Mouse (Mus musculus) liver, adult 2 months (tissue): ENCODE measurements around the gene Dnal1. TPM values are rescaled to one million over a fixed set of nuclear protein-coding genes. Genes with fewer than 3 reads are reported as not detected.
"Not testable (repeated sequence)": the region's sequence is repeated elsewhere in the genome, so short reads cannot be mapped to it uniquely, and the experiment has no call there.

Experiments
- DNase-seq: peaks from one replicate; pipeline ENCODE4 v3.0.0-alpha.2; 2011; ENCODE audit warnings: low read depth, low spot score; ENCODE audit errors: extremely low read depth
- H3K27ac ChIP-seq: fragments of 200-500 bp; replicated peaks from 2 replicates; pipeline ENCODE4 v1.5.1; 2012; ENCODE audit warnings: low read depth, mild to moderate bottlenecking, control low read depth, inconsistent platforms, low read length; ENCODE audit not compliant: insufficient read depth
- H3K27me3 ChIP-seq: fragments of 200-500 bp; 2 replicates; pipeline ENCODE4 v1.6.1; 2012; ENCODE audit warnings: mild to moderate bottlenecking, moderate library complexity, low read length, inconsistent platforms; ENCODE audit not compliant: control insufficient read depth, insufficient read depth
- H3K36me3 ChIP-seq: fragments of 200-500 bp; 2 replicates; pipeline ENCODE4 v1.6.1; 2012; ENCODE audit warnings: low read length, inconsistent platforms; ENCODE audit not compliant: control insufficient read depth, insufficient read depth
- H3K4me1 ChIP-seq: fragments of 200-500 bp; 2 replicates; pipeline ENCODE4 v1.6.1; 2011; ENCODE audit warnings: low read length; ENCODE audit not compliant: control insufficient read depth, insufficient read depth
- H3K4me3 ChIP-seq: fragments of 200-500 bp; 2 replicates; pipeline ENCODE4 v1.5.1; 2011; ENCODE audit warnings: low read depth, mild to moderate bottlenecking, control low read depth, low read length, moderate library complexity; ENCODE audit not compliant: insufficient read depth
- H3K79me2 ChIP-seq: fragments of 200-500 bp; 2 replicates; pipeline ENCODE4 v1.6.1; 2012; ENCODE audit warnings: inconsistent platforms, mild to moderate bottlenecking, low read length, moderate library complexity; ENCODE audit not compliant: control insufficient read depth, insufficient read depth
- H3K9ac ChIP-seq: fragments of 200-500 bp; 2 replicates; pipeline ENCODE4 v1.6.1; 2012; ENCODE audit warnings: low read depth, mild to moderate bottlenecking, control low read depth, inconsistent platforms, low read length
- CTCF ChIP-seq: fragments of 200-500 bp; IDR thresholded peaks from 2 replicates; pipeline ENCODE4 v1.5.1; 2011; ENCODE audit warnings: low read depth, low read length, control low read depth
- POLR2A ChIP-seq: fragments of 200-500 bp; IDR thresholded peaks from 2 replicates; pipeline ENCODE4 v1.6.1; 2011; ENCODE audit warnings: low read length, control low read depth; ENCODE audit not compliant: insufficient read depth; ENCODE audit errors: extremely low read depth
- WGBS: fragments of 180-500 bp; shearing (Covaris S2); methylation state at CpG from one replicate; pipeline ENCODE4 v1.1.7; 2018; 5-methylcytosine and 5-hydroxymethylcytosine counted together
- polyA plus RNA-seq: library from polyadenylated mRNA; depleted of rRNA; stranded (reverse); fragments of >200 nt; gene quantifications from 2 replicates; pipeline ENCODE4 v1.2.3, GENCODE M21; 2012
- total RNA-seq: library from RNA; depleted of rRNA; stranded (reverse); fragments of >200 nt; gene quantifications from 2 replicates; pipeline ENCODE4 v1.2.3, GENCODE M21; 2014

Gene Dnal1
- total and polyA plus RNA-seq, 2 experiments: 0.38 to 0.46 TPM

DNA sequence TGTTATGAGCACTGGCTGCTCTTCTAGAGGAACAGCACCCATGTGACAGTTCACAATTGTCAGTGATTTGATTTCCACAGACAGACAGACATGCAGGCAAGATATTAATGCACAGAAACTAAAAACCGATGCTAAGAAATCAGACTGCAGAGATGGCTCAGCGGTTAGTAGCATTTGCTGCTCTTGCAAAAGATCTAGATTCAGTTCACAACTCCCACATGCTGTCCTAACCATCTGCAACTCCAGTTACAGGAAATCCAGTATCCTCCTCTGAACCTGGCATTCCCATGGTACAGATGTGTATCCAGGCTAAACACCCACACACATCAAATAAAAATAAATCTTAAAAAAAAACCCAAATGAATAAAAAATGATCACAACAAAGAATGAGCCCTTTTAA lies 42.5 kb upstream of the Dnal1 start:
- Histone ChIP-seq H3K4me3 (no peak overlapping the region), H3K36me3 (no peaks in the 10 kb centered on the region), H3K27me3 (0 out of 2 replicates have a peak, but pooled peaks cover 3% of the 10 kb centered on the region), H3K27ac (no peak overlapping the region), H3K9ac (no peak overlapping the region), H3K4me1 (peaks cover 11% of the 10 kb centered on the region), H3K79me2 (no peaks in the 10 kb centered on the region)
- TF ChIP-seq CTCF (no peak), POLR2A (no peak)
- 91% methylated on average over 2 of the region's 2 CpGs for WGBS
- DNase-seq: no peak

DNA sequence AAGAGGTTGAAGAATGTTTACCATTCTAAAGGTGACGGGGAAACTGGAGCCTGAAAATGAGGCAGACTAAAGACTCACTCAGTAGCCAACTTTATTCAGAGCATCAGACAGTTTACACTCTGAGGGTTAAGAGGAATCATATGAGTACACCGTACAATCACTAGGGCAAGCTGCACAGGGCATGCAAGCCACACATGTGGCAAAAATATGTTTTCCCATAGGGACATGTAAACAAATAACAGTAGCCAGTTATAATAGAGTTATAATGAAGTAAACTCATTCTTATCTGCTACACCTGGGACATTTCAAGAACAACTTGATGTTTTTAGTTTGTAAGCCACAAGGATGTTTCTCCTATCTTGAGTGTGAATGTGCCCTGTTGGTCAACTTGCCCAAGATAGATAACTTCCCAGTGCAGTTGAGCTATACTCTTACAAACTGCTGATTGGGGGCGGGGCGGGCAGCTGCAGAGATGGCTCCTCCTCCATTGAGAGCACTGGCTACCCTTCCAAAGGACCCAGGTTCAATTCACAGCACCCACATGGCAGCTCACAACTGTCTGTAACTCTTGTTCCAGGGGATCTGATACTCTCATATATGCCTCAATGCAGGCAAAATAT lies 36.7 kb upstream of the Dnal1 start:
- H3K4me3 ChIP-seq: no peak overlapping the region
- H3K27ac ChIP-seq: no peak overlapping the region
- no peaks in the 10 kb centered on the region for H3K79me2 ChIP-seq
- WGBS: 96% methylated on average over 4 of the region's 4 CpGs
- H3K4me1 ChIP-seq: no peaks in the 10 kb centered on the region
- no peak overlapping the region for H3K9ac ChIP-seq
- no peak for DNase-seq
- TF ChIP-seq POLR2A: no peak
- TF ChIP-seq CTCF: no peak
- H3K27me3 ChIP-seq: no peaks in the 10 kb centered on the region
- H3K36me3 ChIP-seq: no peaks in the 10 kb centered on the region

DNA sequence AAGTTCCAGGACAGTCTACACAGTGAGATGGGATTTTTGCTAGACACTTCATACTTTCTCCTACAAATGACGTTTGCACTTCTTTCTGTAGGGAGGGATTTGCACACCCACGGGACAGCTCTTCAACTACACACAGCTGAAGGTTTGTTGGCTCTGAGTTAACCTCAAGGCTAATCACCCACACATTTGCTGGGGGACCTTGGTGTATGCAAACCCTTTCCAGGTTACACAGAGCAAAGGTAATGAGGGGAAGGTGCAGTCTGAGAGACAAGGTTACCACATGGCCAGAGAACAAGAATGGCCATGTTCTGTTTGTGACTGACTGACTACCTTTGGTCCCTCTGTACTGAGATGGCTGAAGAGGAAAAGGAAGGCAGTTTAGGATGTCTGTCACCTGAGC lies 30.3 kb upstream of the Dnal1 start:
- Histone ChIP-seq H3K9ac (no peak overlapping the region), H3K79me2 (no peaks in the 10 kb centered on the region), H3K27ac (no peak overlapping the region), H3K27me3 (no peaks in the 10 kb centered on the region), H3K4me1 (no peaks in the 10 kb centered on the region), H3K36me3 (no peaks in the 10 kb centered on the region), H3K4me3 (no peak overlapping the region)
- TF ChIP-seq POLR2A (no peak), CTCF (no peak)
- no peak for DNase-seq
- 34% methylated on average over 2 of the region's 2 CpGs for WGBS

DNA sequence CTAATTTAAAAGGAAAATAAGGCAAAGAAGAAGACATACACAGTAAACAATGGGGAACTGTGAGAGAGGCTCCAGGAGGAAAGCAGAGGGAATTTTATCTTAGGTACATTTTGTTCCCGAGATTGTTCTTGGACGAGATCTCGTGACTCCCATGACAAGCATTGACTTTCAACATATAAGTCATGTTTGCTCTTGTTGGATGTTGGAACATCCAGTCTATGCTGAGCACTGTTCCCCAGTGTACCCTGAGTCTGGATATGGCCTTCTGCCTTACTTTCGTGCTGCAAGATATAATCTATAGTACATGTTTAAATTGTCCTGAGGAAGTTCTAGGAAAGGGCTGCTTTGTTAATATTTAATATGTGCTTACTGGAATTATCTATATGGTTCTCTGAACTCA lies 29.6 kb upstream of the Dnal1 start:
- Histone ChIP-seq H3K4me3 (no peak overlapping the region), H3K79me2 (no peaks in the 10 kb centered on the region), H3K36me3 (no peaks in the 10 kb centered on the region), H3K4me1 (no peaks in the 10 kb centered on the region), H3K27ac (no peak overlapping the region), H3K9ac (no peak overlapping the region), H3K27me3 (no peaks in the 10 kb centered on the region)
- TF ChIP-seq CTCF: no peak
- TF ChIP-seq POLR2A: no peak
- WGBS: 52% methylated on average over 4 of the region's 4 CpGs
- no peak for DNase-seq

DNA sequence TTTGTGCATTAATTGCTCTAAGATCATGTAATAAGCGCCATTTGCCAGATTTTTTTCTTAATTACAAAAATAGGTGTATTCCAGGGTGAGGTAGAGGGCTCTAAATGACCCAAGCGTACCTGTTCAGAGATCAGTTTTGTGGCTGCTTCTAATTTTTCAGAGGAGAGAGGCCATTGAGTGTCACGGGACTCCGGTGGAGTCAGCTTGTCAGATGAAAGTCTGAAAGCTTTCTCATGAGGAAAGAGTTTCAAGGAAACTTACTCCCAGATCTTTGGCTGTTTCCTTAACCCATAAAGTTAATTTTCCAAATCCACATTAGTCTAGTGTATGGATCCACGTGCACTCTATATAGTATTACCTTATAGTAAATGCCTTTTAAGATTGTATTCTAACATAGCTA lies 19.5 kb upstream of the Dnal1 start:
- not testable (repeated sequence) for H3K79me2 ChIP-seq, H3K27ac ChIP-seq, H3K4me3 ChIP-seq, H3K9ac ChIP-seq, H3K4me1 ChIP-seq, H3K27me3 ChIP-seq, H3K36me3 ChIP-seq, DNase-seq
- 92% methylated on average over 5 of the region's 5 CpGs for WGBS

DNA sequence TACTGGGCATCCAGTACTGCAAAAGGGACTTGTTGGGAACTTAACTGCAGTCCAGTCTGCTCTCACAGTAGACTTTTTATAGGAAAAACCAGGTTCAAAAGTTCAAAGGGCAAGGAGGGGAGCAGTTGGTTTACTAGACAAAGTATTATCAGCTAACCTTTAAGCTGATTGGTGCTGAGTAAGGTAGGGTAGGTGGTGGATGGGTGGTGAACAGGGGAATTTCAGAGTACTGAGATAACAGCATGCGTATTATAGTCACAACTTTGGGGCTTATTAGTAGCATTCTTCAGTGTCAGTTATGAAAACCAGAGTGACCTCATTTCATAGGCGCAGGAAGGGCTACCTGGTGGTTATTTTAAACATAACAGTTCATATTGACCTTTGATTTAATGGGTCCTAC lies 14.6 kb upstream of the Dnal1 start:
- TF ChIP-seq POLR2A: no peak
- TF ChIP-seq CTCF: no peak
- Histone ChIP-seq H3K27me3 (no peaks in the 10 kb centered on the region), H3K36me3 (no peaks in the 10 kb centered on the region), H3K4me3 (no peak overlapping the region), H3K79me2 (no peaks in the 10 kb centered on the region), H3K4me1 (peaks cover 1% of the 10 kb centered on the region; the same call in 1 of the 2 replicates), H3K9ac (no peak overlapping the region), H3K27ac (no peak overlapping the region)
- WGBS: 93% methylated on average over 2 of the region's 2 CpGs
- peak; percentile 26 for DNase-seq
